Mouse (Mus musculus): ENCODE measurements at regions not wholly inside any gene's neighbourhood (a gene's known extent, or its start where the extent isn't known, plus 50 kb on each side); places are given as distances from the start of the nearest gene placed in this dataset.

DNA sequence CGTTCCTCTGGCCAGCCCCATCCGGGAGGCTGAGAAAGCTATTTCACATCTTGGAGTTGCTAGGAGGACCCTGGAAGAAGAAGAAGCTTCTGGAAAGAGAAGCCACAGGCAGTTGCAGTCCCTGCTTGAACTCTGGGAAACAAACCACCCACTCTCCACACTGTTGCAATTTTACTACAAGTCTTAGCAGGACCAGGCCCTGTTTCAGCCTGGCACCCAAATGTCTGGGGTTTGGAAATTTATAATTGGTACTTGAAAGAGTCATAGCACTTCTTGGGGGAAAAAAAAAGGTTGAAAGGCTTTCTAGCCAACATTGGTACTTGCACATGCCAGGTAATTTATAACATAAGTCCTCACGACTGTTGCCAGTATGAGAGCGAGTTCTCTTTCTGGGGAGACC, 57.9 kb upstream of the Neo1 start:
- no peak overlapping the region for H3K27ac ChIP-seq (replicated peaks)
- H3K4me3 ChIP-seq, result no peak overlapping the region
- no peak overlapping the region for H3K9ac ChIP-seq
- H3K9me3 ChIP-seq, result no peaks in the 10 kb centered on the region
- no peaks in the 10 kb centered on the region for H3K27me3 ChIP-seq
- H3K4me1 ChIP-seq (replicated peaks), result peaks cover 7% of the 10 kb centered on the region
- no peak for ATAC-seq (ENCODE audit: low FRiP score, low read depth)
- no peak overlapping the region for H3K4me2 ChIP-seq
- WGBS, result 76% methylated on average over 4 of the region's 4 CpGs
- H3K36me3 ChIP-seq, result no peaks in the 10 kb centered on the region

DNA sequence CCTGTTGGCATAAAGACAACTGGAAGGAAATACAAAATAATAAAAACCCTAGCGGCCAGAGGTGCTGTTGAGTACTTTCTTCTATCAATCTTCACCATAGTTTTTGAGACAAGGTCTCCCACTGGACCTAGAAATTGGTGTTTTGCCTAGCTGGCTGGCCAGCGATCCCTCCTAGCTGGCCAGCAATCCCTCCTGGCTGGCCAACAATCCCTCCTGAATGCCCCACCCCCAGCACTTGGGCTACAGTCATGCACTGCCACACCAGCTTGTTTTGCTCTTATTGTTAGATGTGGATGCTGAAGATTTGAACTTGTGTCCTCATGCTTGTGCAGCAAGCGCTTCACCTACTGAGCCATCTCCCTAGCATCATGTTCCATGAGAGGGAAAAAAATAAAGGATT, 54.9 kb upstream of the Neo1 start:
- no peak overlapping the region for H3K4me3 ChIP-seq
- no peaks in the 10 kb centered on the region for H3K9me3 ChIP-seq
- no peaks in the 10 kb centered on the region for H3K36me3 ChIP-seq
- no peaks in the 10 kb centered on the region for H3K27me3 ChIP-seq
- no peak overlapping the region for H3K27ac ChIP-seq (replicated peaks)
- no peaks in the 10 kb centered on the region for H3K4me1 ChIP-seq (replicated peaks)
- H3K9ac ChIP-seq, result no peak overlapping the region
- no peak for ATAC-seq (ENCODE audit: low FRiP score, low read depth)
- 92% methylated on average over 3 of the region's 3 CpGs for WGBS
- no peak overlapping the region for H3K4me2 ChIP-seq

DNA sequence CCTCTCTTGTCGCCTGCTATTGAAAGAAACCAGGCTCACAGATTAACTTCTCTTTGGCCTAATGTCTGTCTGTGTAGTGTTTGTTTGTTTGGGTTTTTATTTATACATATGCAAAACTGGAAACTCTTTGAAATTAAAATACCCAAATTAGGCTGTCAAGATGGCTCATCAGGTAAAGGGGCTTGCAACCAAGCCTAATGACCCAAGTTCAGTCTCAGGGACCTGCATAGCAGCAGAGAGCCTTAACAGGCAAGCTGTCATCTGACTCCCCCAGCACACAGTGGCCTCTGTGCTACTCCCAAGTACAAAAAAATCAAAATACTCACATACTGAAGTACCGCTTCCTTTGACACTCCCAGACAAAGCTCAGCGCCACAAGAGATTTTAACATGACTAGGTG, 51.5 kb upstream of the Neo1 start:
- ATAC-seq (ENCODE audit: low FRiP score, low read depth), result no peak
- H3K4me1 ChIP-seq (replicated peaks), result no peaks in the 10 kb centered on the region
- H3K27ac ChIP-seq (replicated peaks), result no peak overlapping the region
- no peaks in the 10 kb centered on the region for H3K36me3 ChIP-seq
- 85% methylated on average over 3 of the region's 3 CpGs for WGBS
- H3K4me2 ChIP-seq, result no peak overlapping the region
- H3K9me3 ChIP-seq, result no peaks in the 10 kb centered on the region
- no peak overlapping the region for H3K4me3 ChIP-seq
- H3K9ac ChIP-seq, result no peak overlapping the region
- no peaks in the 10 kb centered on the region for H3K27me3 ChIP-seq

DNA sequence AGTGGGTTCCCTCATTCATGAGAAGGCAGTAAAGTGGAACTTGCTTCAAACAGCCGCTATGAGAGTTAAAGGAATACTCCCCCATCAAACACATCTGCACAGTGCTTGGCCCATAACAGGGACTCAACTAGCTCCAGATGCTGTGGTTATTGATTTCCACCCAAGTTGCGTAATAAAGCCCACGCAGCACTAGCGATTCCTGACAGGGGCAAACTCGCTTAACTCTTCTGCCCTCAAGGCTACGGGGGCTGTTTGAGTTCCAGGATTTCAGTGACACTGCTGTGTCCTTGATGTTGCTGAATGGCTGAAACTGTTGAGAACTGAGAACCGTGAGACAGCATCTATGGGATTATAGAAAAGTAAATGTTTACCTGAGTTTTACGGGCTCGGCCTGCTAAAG, 50.9 kb upstream of the Neo1 start:
- Histone ChIP-seq H3K27ac (replicated peaks) (no peak overlapping the region), H3K36me3 (no peaks in the 10 kb centered on the region), H3K27me3 (no peaks in the 10 kb centered on the region), H3K9me3 (no peaks in the 10 kb centered on the region), H3K4me3 (no peak overlapping the region), H3K9ac (no peak overlapping the region), H3K4me1 (replicated peaks) (no peaks in the 10 kb centered on the region), H3K4me2 (no peak overlapping the region)
- WGBS, result 85% methylated on average over 9 of the region's 9 CpGs
- no peak for ATAC-seq (ENCODE audit: low FRiP score, low read depth)

DNA sequence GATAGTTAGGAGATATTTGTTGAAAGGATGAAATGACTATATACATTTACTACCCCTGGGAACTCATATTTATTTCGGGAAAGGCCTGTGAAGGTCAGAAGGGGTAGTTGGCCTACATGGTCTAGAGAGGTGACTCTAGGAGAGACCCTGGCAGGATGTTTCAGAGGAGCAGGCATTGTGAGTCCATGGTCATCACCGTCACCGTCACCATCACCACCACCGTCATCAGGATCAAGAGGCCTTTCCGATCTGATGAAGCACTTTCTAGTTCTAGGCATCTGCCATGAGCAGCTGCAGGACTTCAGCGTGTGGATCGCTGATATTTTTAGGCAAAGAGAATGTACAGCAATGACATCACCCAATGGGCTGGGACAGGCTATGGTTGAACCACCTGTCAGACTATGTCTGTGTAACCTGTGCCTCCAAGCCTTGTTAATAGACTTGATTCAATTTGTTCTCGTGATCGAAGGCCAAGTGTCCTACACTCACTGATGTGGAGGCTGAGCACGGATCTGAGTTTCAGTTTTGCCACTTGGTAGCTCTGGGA, 50.4 kb upstream of the Neo1 start:
- no peaks in the 10 kb centered on the region for H3K9me3 ChIP-seq
- no peaks in the 10 kb centered on the region for H3K27me3 ChIP-seq
- H3K4me2 ChIP-seq, result no peak overlapping the region
- no peak for ATAC-seq (ENCODE audit: low FRiP score, low read depth)
- H3K9ac ChIP-seq, result no peak overlapping the region
- no peaks in the 10 kb centered on the region for H3K4me1 ChIP-seq (replicated peaks)
- no peaks in the 10 kb centered on the region for H3K36me3 ChIP-seq
- no peak overlapping the region for H3K4me3 ChIP-seq
- WGBS, result 93% methylated on average over 10 of the region's 10 CpGs
- H3K27ac ChIP-seq (replicated peaks), result no peak overlapping the region

All from hindbrain, embryonic 15.5 days (tissue).